8 mouse cellular contexts compared by ENCODE assay signal in genomic region chr6:108659221-108659725, GRCm38 (mm10). TPM values are rescaled to one million over a fixed set of nuclear protein-coding genes. Genes with fewer than 3 reads are reported as not detected.
DNase-seq lines count a peak whose midpoint lies in the region; ATAC-seq lines count a peak whose summit lies in the region.

No protein-coding gene starts in this region.

- peaks cover 50% of the 10 kb centered on the region for H3K4me1 ChIP-seq in megakaryocyte, embryonic 14.5 days

- H3K4me3 ChIP-seq in megakaryocyte, embryonic 14.5 days (replicated peaks) = peak overlapping the region; percentile 93

- intact Hi-C loops in left cerebral cortex, postnatal 10 days (cut with DNase I) = loop anchor here (5.0 kb wide), 1 partner anchor 82 kb away; no protein-coding TSS in a partner anchor

- H3K36me3 ChIP-seq in megakaryocyte, embryonic 14.5 days (replicated peaks; ENCODE audit: low read length) = peaks cover 17% of the 10 kb centered on the region

- no peaks in the 10 kb centered on the region for H3K9me3 ChIP-seq in megakaryocyte, embryonic 14.5 days

- peak; percentile 53 for ATAC-seq in common myeloid progenitor, adult 5-6 weeks (replicated peaks; ENCODE audit: low read depth, poor library complexity, severe bottlenecking)
- ATAC-seq in inflammation-experienced regulatory T-cells, adult 6 months = peak; percentile 27

- DNase-seq in ZHBTc4 (ENCODE audit: low read depth, low spot score) = peak; percentile 92
- peak; percentile 95 for DNase-seq in gastrocnemius, postnatal 10 days
- peak; percentile 88 to 96 for DNase-seq in left cerebral cortex, postnatal 10 days (ENCODE audit: extremely low spot score in 1 of 2, low spot score in 2 of 2)
- peak; percentile 89 to 94 for DNase-seq in right cerebral cortex, adult 2 months (ENCODE audit: low spot score in 2 of 2)
- peak; percentile 94 for DNase-seq in urinary bladder, postnatal 14 days (ENCODE audit: low spot score)

- H3K27me3 ChIP-seq in megakaryocyte, embryonic 14.5 days (replicated peaks) = no peaks in the 10 kb centered on the region

RNA-seq across cellular contexts. Expression of gene Bhlhe40, which starts 1.2 kb away (rescaled TPM):
- 4.3 and 4.6 TPM in 2 replicates for total RNA-seq in common myeloid progenitor, adult 5-6 weeks (2017)
- 10 to 100 TPM; 60.4 to 64.9 TPM for total RNA-seq in gastrocnemius, postnatal 10 days (2021)
- polyA plus RNA-seq in inflammation-experienced regulatory T-cells, adult 6 months (2017; shearing (Covaris generic)) = 100 to 1,000 TPM in 2 of 3 experiments, 10 to 100 TPM in 1; 98.8 to 258 (median 129) TPM
- total RNA-seq in left cerebral cortex, postnatal 10 days (2021) = 10 to 100 TPM; 38.5 to 40.6 TPM
- polyA plus RNA-seq in megakaryocyte, embryonic 14.5 days (2012; ENCODE audit: insufficient read depth, low replicate concordance) = 12.0 and 24.0 TPM in 2 replicates

Comparison
In these comparisons a context has a peak if more than half of its experiments do, and no peak if none do; other contexts are left out.
1. Peak in every context shown above with its lines: DNase-seq, ATAC-seq and H3K4me3 ChIP-seq.